Mouse (Mus musculus) limb, embryonic 12.5 days (tissue): Measurements from ENCODE around the gene Tnfsf12. TPM values are rescaled to one million over a fixed set of nuclear protein-coding genes. Genes with fewer than 3 reads are reported as not detected.
"Not testable (repeated sequence)": the region's sequence is repeated elsewhere in the genome, so short reads cannot be mapped to it uniquely, and the experiment has no call there.

Experiments used
- ATAC-seq: fragments of 200-750 bp; cut with Nextera tagmentation; 2 replicates; pipeline ENCODE4 v1.8.0; 2017; ENCODE audit warnings: low read depth, moderate TSS enrichment; ENCODE audit not compliant: insufficient number of reproducible peaks, insufficient read depth, low FRiP score, low TSS enrichment
- H3K27ac ChIP-seq: fragments of 300-500 bp; sonication (generic); 2 replicates; pipeline ENCODE4 v1.5.1; 2016; ENCODE audit warnings: mild to moderate bottlenecking, moderate library complexity
- H3K27me3 ChIP-seq: fragments of 300-500 bp; sonication (generic); 2 replicates; pipeline ENCODE4 v1.6.1; 2016; ENCODE audit warnings: mild to moderate bottlenecking, moderate library complexity
- H3K36me3 ChIP-seq: fragments of 300-500 bp; sonication (generic); 2 replicates; pipeline ENCODE4 v1.6.1; 2016; ENCODE audit warnings: mild to moderate bottlenecking, moderate library complexity
- H3K4me1 ChIP-seq: fragments of 300-500 bp; sonication (generic); replicated peaks from 2 replicates; pipeline ENCODE4 v1.6.1; 2016
- H3K4me2 ChIP-seq: fragments of 300-500 bp; sonication (generic); 2 replicates; pipeline ENCODE4 v1.6.1; 2016; ENCODE audit warnings: mild to moderate bottlenecking, moderate library complexity
- H3K4me3 ChIP-seq: fragments of 300-500 bp; sonication (generic); replicated peaks from 2 replicates; pipeline ENCODE4 v1.5.1; 2016; ENCODE audit warnings: mild to moderate bottlenecking
- H3K9ac ChIP-seq: fragments of 300-500 bp; sonication (generic); replicated peaks from 2 replicates; pipeline ENCODE4 v1.6.1; 2016; ENCODE audit warnings: mild to moderate bottlenecking, moderate library complexity
- H3K9me3 ChIP-seq: fragments of 300-500 bp; sonication (generic); 2 replicates; pipeline ENCODE4 v1.6.1; 2016; ENCODE audit warnings: mild to moderate bottlenecking, moderate library complexity
- WGBS: fragments of 180-500 bp; shearing (Covaris S2); methylation state at CpG from one replicate; pipeline ENCODE4 v1.1.7; 2016; 5-methylcytosine and 5-hydroxymethylcytosine counted together
- polyA plus RNA-seq: library from polyadenylated mRNA; unstranded; fragments of >200 nt; fragmentation: Nextera tagmentation; extraction: Ambion mirVana; gene quantifications from 2 replicates; pipeline ENCODE4 v1.2.1, GENCODE M21; 2016

Tnfsf12 gene
- polyA plus RNA-seq, 1 experiment from 2014 or later, result 2.2 TPM

DNA sequence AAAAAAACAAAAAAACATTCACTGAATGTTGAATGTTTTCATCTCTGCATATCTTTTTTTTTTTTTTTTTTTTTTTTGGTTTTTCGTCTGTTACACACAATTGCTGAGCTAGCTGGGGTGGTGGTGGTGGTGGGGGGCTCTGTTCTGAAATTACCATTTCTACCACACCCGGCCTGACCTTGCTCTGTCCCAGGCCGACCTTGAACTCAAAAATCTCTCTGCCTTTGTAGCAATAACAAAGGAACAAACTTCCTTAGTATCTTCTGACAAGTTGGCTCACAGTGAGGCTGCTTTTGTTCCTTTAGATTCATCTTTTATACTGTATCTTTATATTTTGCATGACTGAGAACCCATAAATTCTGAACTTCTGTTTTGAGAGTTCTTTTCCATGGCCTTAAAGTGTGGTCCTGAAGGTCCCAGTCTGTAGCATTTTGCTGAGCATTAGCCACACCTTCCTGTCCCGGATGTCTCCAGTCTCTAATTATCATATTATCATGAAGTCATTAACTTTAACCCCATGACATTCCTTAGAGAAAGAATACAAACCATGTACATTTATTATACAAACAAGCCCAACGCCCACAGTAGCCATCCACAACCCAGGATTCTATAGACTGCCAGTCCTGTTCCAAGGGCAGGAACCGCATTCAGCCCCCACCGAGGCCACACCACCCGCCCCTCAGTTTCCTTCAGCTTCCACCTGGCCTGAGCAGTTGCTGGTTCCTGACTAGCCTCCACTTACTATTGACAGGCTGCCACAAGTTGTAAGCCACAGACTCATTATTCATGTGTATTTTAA, 8.4 kb upstream of the Tnfsf12 start:
- Histone ChIP-seq H3K4me2 (no peak overlapping the region), H3K9ac (no peak overlapping the region), H3K36me3 (no peaks in the 10 kb centered on the region), H3K4me1 (peaks cover 10% of the 10 kb centered on the region), H3K4me3 (no peak overlapping the region), H3K9me3 (no peaks in the 10 kb centered on the region), H3K27ac (no peak overlapping the region), H3K27me3 (no peaks in the 10 kb centered on the region)
- 67% methylated on average over 8 of the region's 8 CpGs for WGBS
- ATAC-seq, result no peak

DNA sequence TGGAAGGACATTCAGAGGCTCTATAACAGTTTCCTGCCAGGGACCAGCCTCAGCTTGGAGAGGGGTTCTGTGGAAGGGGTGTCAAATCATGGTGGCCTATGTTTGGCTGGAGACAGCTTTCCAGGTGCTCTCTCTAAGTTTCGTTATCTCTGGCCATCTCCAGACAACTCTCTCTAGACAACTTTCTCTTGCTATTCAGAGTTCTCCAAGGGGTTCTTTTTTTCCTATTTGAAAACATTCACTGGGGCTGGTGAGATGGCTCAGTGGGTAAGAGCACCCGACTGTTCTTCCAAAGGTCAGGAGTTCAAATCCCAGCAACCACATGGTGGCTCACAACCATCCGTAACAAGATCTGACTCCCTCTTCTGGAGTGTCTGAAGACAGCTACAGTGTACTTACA, 7.7 kb upstream of the Tnfsf12 start:
- not testable (repeated sequence) for H3K9ac ChIP-seq

DNA sequence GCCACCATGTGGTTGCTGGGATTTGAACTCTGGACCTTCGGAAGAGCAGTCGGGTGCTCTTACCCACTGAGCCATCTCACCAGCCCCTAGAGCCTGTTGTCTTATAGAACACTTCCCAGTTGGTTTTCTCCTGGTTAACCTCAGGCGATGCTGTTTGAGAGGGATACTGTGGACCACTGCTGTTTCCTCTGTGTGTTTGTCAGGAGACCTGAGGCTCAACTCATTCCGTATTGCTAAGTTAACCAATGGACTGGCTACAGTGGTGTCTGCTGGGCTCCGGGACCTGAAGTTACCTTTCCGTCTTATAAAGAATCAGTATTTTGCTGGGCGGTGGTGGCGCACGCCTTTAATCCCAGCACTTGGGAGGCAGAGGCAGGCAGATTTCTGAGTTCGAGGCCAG, 7.2 kb upstream of the Tnfsf12 start:
- not testable (repeated sequence) for H3K9ac ChIP-seq, H3K4me1 ChIP-seq, H3K27me3 ChIP-seq, ATAC-seq, H3K27ac ChIP-seq, H3K4me3 ChIP-seq, H3K9me3 ChIP-seq, H3K36me3 ChIP-seq, H3K4me2 ChIP-seq
- 94% methylated on average over 10 of the region's 10 CpGs for WGBS

More for the DNA sequence above, 7.7 kb upstream of the Tnfsf12 start:
- WGBS, result 83% methylated on average over 3 of the region's 3 CpGs
- not testable (repeated sequence) for H3K4me1 ChIP-seq, H3K27ac ChIP-seq, ATAC-seq, H3K4me2 ChIP-seq, H3K4me3 ChIP-seq, H3K27me3 ChIP-seq, H3K36me3 ChIP-seq, H3K9me3 ChIP-seq

- Histone ChIP-seq H3K36me3 (no peaks in the 10 kb centered on the region), H3K27me3 (no peaks in the 10 kb centered on the region), H3K4me1 (peaks cover 12% of the 10 kb centered on the region), H3K27ac (no peak overlapping the region), H3K9me3 (no peaks in the 10 kb centered on the region), H3K4me3 (no peak overlapping the region), H3K4me2 (no peak overlapping the region), H3K9ac (no peak overlapping the region)
- ATAC-seq, result no peak
- 61% methylated on average over 1 of the region's 1 CpGs for WGBS
These were observed 3.9 kb upstream of the Tnfsf12 start for GRCm38 (mm10) chr11:69699595-69699994.

DNA sequence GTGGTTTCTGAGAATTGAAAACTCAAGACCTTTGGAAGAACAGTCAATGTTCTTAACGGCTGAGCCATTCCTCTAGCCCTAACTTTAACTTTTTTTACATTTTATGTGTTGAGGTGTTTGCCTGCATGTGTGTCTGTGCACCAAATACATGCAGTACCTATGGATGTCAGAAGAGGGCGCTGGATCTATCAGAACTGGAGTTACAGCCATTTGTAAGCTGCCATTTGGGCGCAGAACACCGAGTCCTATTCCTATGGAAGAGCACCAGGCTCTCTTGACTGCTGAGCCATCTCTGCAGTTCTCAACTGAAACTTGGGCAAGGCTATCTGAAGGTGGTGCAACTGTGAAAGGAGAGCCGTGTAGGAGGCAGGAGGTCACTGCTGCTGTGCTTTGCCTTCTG, 2.9 kb upstream of the Tnfsf12 start:
- no peaks in the 10 kb centered on the region for H3K27me3 ChIP-seq
- H3K9ac ChIP-seq, result no peak overlapping the region
- H3K4me2 ChIP-seq, result no peak overlapping the region
- ATAC-seq, result no peak
- H3K9me3 ChIP-seq, result no peaks in the 10 kb centered on the region
- H3K4me3 ChIP-seq, result no peak overlapping the region
- H3K27ac ChIP-seq, result no peak overlapping the region
- no peaks in the 10 kb centered on the region for H3K36me3 ChIP-seq
- H3K4me1 ChIP-seq, result peaks cover 12% of the 10 kb centered on the region
- 68% methylated on average over 5 of the region's 5 CpGs for WGBS

DNA sequence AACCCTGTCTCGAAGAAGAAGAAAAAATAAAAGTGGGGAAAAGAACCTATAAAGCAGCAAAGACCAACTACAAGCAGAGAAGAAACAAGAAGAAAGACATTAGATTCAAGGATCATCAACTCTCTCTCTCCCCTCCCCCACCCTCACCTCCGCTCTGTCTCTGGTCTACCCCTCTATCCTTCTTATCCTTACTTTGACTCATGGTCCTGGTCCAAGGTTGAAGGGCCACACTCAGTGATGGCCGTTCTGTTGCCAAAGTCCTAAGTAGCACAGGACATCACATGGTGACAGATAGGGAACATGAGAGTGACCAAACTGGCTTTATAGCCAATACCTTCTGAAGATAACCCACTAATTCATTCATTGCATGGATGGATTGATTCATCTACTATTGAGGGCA, 1.7 kb upstream of the Tnfsf12 start:
- H3K27me3 ChIP-seq, result no peaks in the 10 kb centered on the region
- no peak for ATAC-seq
- H3K27ac ChIP-seq, result no peak overlapping the region
- no peak overlapping the region for H3K4me3 ChIP-seq
- no peak overlapping the region for H3K9ac ChIP-seq
- peaks cover 12% of the 10 kb centered on the region for H3K4me1 ChIP-seq
- H3K9me3 ChIP-seq, result no peaks in the 10 kb centered on the region
- WGBS, result 91% methylated on average over 3 of the region's 3 CpGs
- no peaks in the 10 kb centered on the region for H3K36me3 ChIP-seq
- H3K4me2 ChIP-seq, result no peak overlapping the region

GRCm38 (mm10) chr11:69695046-69695360, 646 bp downstream of the Tnfsf12 start:
- peak overlapping the region; percentile 86; the same call in 1 of the 2 replicates for H3K27ac ChIP-seq
- peak overlapping the region; percentile 59 for H3K4me3 ChIP-seq
- H3K27me3 ChIP-seq, result no peaks in the 10 kb centered on the region
- WGBS, result 23% methylated on average over 6 of the region's 6 CpGs
- peaks cover 12% of the 10 kb centered on the region for H3K4me1 ChIP-seq
- no peaks in the 10 kb centered on the region for H3K9me3 ChIP-seq
- peak overlapping the region; percentile 82 for H3K9ac ChIP-seq
- H3K36me3 ChIP-seq, result no peaks in the 10 kb centered on the region
- 0 out of 2 replicates have a peak, but pooled peaks have one; percentile 53 for ATAC-seq
- peak overlapping the region; percentile 92 for H3K4me2 ChIP-seq

- no peak overlapping the region for H3K4me3 ChIP-seq
- no peak overlapping the region for H3K27ac ChIP-seq
- no peaks in the 10 kb centered on the region for H3K36me3 ChIP-seq
- 59% methylated on average over 11 of the region's 11 CpGs for WGBS
- no peak overlapping the region for H3K4me2 ChIP-seq
- H3K27me3 ChIP-seq, result no peaks in the 10 kb centered on the region
- H3K9me3 ChIP-seq, result no peaks in the 10 kb centered on the region
- H3K4me1 ChIP-seq, result peaks cover 12% of the 10 kb centered on the region
- no peak for ATAC-seq
- H3K9ac ChIP-seq, result no peak overlapping the region
These were observed 2.2 kb downstream of the Tnfsf12 start for GRCm38 (mm10) chr11:69693421-69693965.

DNA sequence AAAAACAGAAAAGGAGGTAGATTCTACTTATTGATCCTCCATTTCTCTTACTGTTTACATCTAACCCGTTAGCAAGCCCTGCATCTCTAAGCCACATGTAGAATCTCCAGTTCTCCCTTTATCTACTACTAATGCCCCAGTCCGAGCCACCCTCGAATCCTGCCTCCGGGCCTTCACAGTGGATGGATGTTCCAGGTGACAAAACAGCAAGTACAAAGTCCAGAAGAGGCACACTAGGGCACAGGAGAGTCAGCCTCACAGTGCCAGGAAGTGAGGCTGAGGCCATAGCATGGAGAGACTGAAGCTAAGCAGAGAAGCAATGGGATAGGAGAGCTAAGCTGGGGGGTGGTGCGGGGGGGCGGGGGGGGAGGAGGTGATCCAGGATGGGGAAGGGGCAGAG, 2.8 kb downstream of the Tnfsf12 start:
- Histone ChIP-seq H3K4me3 (no peak overlapping the region), H3K27ac (no peak overlapping the region), H3K9ac (no peak overlapping the region), H3K9me3 (no peaks in the 10 kb centered on the region), H3K4me1 (peaks cover 12% of the 10 kb centered on the region), H3K4me2 (no peak overlapping the region), H3K36me3 (no peaks in the 10 kb centered on the region), H3K27me3 (no peaks in the 10 kb centered on the region)
- WGBS, result 92% methylated on average over 6 of the region's 6 CpGs
- ATAC-seq, result no peak

- WGBS, result 64% methylated on average over 9 of the region's 9 CpGs
- no peak for ATAC-seq
- no peak overlapping the region for H3K4me2 ChIP-seq
- H3K9ac ChIP-seq, result no peak overlapping the region
- H3K4me3 ChIP-seq, result no peak overlapping the region
- H3K9me3 ChIP-seq, result no peaks in the 10 kb centered on the region
- H3K27ac ChIP-seq, result no peak overlapping the region
- peaks cover 12% of the 10 kb centered on the region for H3K4me1 ChIP-seq
- H3K36me3 ChIP-seq, result no peaks in the 10 kb centered on the region
- no peaks in the 10 kb centered on the region for H3K27me3 ChIP-seq
These were observed 3.3 kb downstream of the Tnfsf12 start for GRCm38 (mm10) chr11:69692196-69692811.

GRCm38 (mm10) chr11:69689891-69690290, 5.8 kb downstream of the Tnfsf12 start:
- H3K36me3 ChIP-seq, result no peaks in the 10 kb centered on the region
- no peak overlapping the region for H3K4me3 ChIP-seq
- ATAC-seq, result no peak
- H3K9ac ChIP-seq, result no peak overlapping the region
- H3K27ac ChIP-seq, result no peak overlapping the region
- peaks cover 8% of the 10 kb centered on the region; the same call in 1 of the 2 replicates for H3K4me1 ChIP-seq
- H3K4me2 ChIP-seq, result no peak overlapping the region
- WGBS, result 91% methylated on average over 1 of the region's 1 CpGs
- H3K27me3 ChIP-seq, result no peaks in the 10 kb centered on the region
- no peaks in the 10 kb centered on the region for H3K9me3 ChIP-seq
